Mouse (Mus musculus) myocyte (in vitro differentiated cells): ENCODE results near the gene Csk. TPM values are rescaled to one million over a fixed set of nuclear protein-coding genes. Genes with fewer than 3 reads are reported as not detected.

Experiments used
- H3K27me3 ChIP-seq: one replicate; pipeline ENCODE4 v1.6.1; 2011; ENCODE audit not compliant: control insufficient read depth, insufficient read depth, insufficient read length
- H3K36me3 ChIP-seq: one replicate; pipeline ENCODE4 v1.6.1; 2011; ENCODE audit not compliant: control insufficient read depth, insufficient read depth
- H3K4me2 ChIP-seq: one replicate; pipeline ENCODE4 v1.6.1; 2011; ENCODE audit warnings: low read depth, control low read depth
- H3K4me3 ChIP-seq: one replicate; pipeline ENCODE4 v1.5.1; 2011; ENCODE audit warnings: mild to moderate bottlenecking, control low read depth, moderate library complexity
- H3K79me2 ChIP-seq: one replicate; pipeline ENCODE4 v1.6.1; 2011; ENCODE audit not compliant: control insufficient read depth, insufficient read depth
- H3ac ChIP-seq: one replicate; pipeline ENCODE4 v1.6.1; 2011; ENCODE audit not compliant: control insufficient read depth, insufficient read length
- CEBPB ChIP-seq: IDR thresholded peaks from 2 replicates; pipeline ENCODE4 v1.6.1; 2011; ENCODE audit warnings: mild to moderate bottlenecking, moderate library complexity; ENCODE audit not compliant: poor library complexity, insufficient read depth, severe bottlenecking
- E2F4 ChIP-seq: IDR thresholded peaks from one replicate; pipeline ENCODE4 v1.6.1; 2011; ENCODE audit warnings: mild to moderate bottlenecking, control low read depth, moderate library complexity; ENCODE audit not compliant: insufficient read depth
- MAX ChIP-seq: IDR thresholded peaks from one replicate; pipeline ENCODE4 v1.6.1; 2011; ENCODE audit warnings: low read depth, mild to moderate bottlenecking, control low read depth
- MYOD1 ChIP-seq, 3 experiments: IDR thresholded peaks; one replicate each; pipeline ENCODE4 v1.6.1; 2011; ENCODE audit warnings: control low read depth in 2 of 3, low read depth in 2 of 3, mild to moderate bottlenecking in 2 of 3, moderate library complexity in 1 of 3; ENCODE audit not compliant: insufficient read length in 2 of 3, control insufficient read depth in 1 of 3
- MYOG ChIP-seq, 3 experiments: IDR thresholded peaks; one replicate each; pipeline ENCODE4 v1.6.1; 2011; ENCODE audit warnings: control low read depth in 2 of 3, low read depth in 2 of 3, mild to moderate bottlenecking in 2 of 3; ENCODE audit not compliant: insufficient read length in 2 of 3, control insufficient read depth in 1 of 3, insufficient read depth in 1 of 3
- POLR2A ChIP-seq: IDR thresholded peaks from one replicate; pipeline ENCODE4 v1.6.1; 2011; ENCODE audit warnings: low read depth, mild to moderate bottlenecking, control low read depth, moderate library complexity; ENCODE audit not compliant: insufficient read length
- POLR2AphosphoS2 ChIP-seq: IDR thresholded peaks from one replicate; pipeline ENCODE4 v1.6.1; 2011; ENCODE audit warnings: low read depth, control low read depth; ENCODE audit not compliant: insufficient read length
- REST ChIP-seq: IDR thresholded peaks from one replicate; pipeline ENCODE4 v1.6.1; 2011; ENCODE audit warnings: mild to moderate bottlenecking, control low read depth, moderate library complexity; ENCODE audit not compliant: insufficient read depth, insufficient read length
- SRF ChIP-seq: IDR thresholded peaks from one replicate; pipeline ENCODE4 v1.6.1; 2011; ENCODE audit warnings: low read depth; ENCODE audit not compliant: control insufficient read depth, insufficient read length
- TCF12 ChIP-seq: IDR thresholded peaks from one replicate; pipeline ENCODE4 v1.6.1; 2011; ENCODE audit warnings: mild to moderate bottlenecking, control low read depth; ENCODE audit not compliant: poor library complexity, insufficient read depth, severe bottlenecking
- TCF3 ChIP-seq: IDR thresholded peaks from one replicate; pipeline ENCODE4 v1.6.1; 2011; ENCODE audit warnings: low read depth, control low read depth; ENCODE audit not compliant: insufficient read length
- USF1 ChIP-seq: IDR thresholded peaks from one replicate; pipeline ENCODE4 v1.6.1; 2011; ENCODE audit warnings: low read depth, mild to moderate bottlenecking, control low read depth, moderate library complexity
- polyA plus RNA-seq: library from polyadenylated mRNA; unstranded; fragments of >200 nt; fragmentation: generic; extraction: Trizol; gene quantifications from one replicate; pipeline ENCODE4 v1.2.1, GENCODE M21; 2012; ENCODE audit warnings: missing spikeins

The Csk gene
- polyA plus RNA-seq, 1 experiment = 76.7 TPM

DNA sequence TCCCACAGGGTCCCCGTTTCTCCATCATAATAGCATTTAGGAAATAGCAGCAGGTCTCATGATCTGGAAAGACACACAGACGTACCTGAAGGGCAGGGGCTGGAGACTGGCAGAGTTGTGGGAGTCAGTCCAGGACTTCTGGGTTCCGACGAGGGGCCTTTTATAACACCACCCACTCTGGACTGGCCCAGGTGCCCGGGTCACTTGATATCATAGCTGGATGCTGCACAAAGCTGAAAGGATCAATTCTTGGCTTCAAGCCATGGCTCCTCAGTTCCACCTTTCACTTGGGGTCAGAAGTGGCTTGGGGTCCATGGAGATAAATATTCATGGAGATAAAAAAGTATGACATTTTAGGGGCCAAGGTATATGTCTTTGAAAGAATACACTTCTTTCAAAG lies 30.1 kb upstream of the Csk start, which contains the start of gene Cyp1a2:
Gene Cyp1a2, minus strand, starts transcription at position 184 of the 400 bp plus-strand sequence.
- Histone ChIP-seq H3K36me3 (no peaks in the 10 kb centered on the region), H3K79me2 (no peaks in the 10 kb centered on the region), H3ac (no peak within 1 kb of the TSS), H3K4me3 (no peak within 1 kb of the TSS), H3K27me3 (peaks cover 23% of the 10 kb centered on the region), H3K4me2 (no peak within 1 kb of the TSS)
- TF ChIP-seq TCF12 (no peak), POLR2AphosphoS2 (no peak), MYOG (IDR thresholded peaks at IDR 0.05; ENCODE audit: control insufficient read depth in 1 of 3, insufficient read depth in 1 of 3, insufficient read length in 2 of 3, low read depth in 2 of 3) (no peak), E2F4 (no peak), REST (no peak), CEBPB (no peak), MAX (no peak), TCF3 (no peak), USF1 (no peak), SRF (no peak), POLR2A (no peak)

GRCm38 (mm10) chr9:57681411-57681810 lies 28.0 kb upstream of the Csk start:
- Histone ChIP-seq H3K36me3 (no peaks in the 10 kb centered on the region), H3ac (no peak overlapping the region), H3K4me2 (no peak overlapping the region), H3K79me2 (no peaks in the 10 kb centered on the region), H3K4me3 (no peak overlapping the region), H3K27me3 (peaks cover 27% of the 10 kb centered on the region)
- TF ChIP-seq REST (no peak), E2F4 (no peak), CEBPB (no peak), MYOD1 (IDR thresholded peaks at IDR 0.05; ENCODE audit: control insufficient read depth in 1 of 3, insufficient read length in 2 of 3, low read depth in 2 of 3) (no peak), MAX (no peak), USF1 (no peak)

DNA sequence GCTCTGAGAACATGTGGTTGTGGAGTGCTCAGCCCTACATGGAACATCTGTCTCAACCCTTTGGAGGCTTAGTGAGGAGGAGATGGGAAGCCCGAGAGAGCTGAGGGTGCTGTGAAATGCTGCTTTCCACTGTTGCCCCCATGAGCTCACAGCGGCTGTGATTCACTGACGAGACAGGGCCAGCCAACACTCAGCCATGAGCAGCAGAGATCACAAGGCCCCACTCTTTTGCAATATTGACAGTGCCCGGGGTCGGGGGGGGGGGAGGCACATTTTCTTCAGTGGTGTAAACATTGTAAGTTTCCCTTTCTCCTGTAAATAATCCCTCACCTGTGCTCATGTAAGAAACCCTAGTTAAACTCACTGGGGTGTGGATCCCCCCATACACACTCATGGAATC lies 18.1 kb upstream of the Csk start:
- H3K36me3 ChIP-seq = no peaks in the 10 kb centered on the region
- TF ChIP-seq CEBPB (no peak), MYOD1 (IDR thresholded peaks at IDR 0.05; ENCODE audit: control insufficient read depth in 1 of 3, insufficient read length in 2 of 3, low read depth in 2 of 3) (no peak), E2F4 (no peak), MYOG (IDR thresholded peaks at IDR 0.05; ENCODE audit: control insufficient read depth in 1 of 3, insufficient read depth in 1 of 3, insufficient read length in 2 of 3, low read depth in 2 of 3) (no peak), USF1 (no peak), TCF12 (no peak), REST (no peak)
- H3ac ChIP-seq = no peak overlapping the region
- no peak overlapping the region for H3K4me2 ChIP-seq
- H3K27me3 ChIP-seq = peaks cover 11% of the 10 kb centered on the region
- no peak overlapping the region for H3K4me3 ChIP-seq
- H3K79me2 ChIP-seq = no peaks in the 10 kb centered on the region

GRCm38 (mm10) chr9:57671037-57671436 lies 17.6 kb upstream of the Csk start:
- Histone ChIP-seq H3K79me2 (no peaks in the 10 kb centered on the region), H3K36me3 (no peaks in the 10 kb centered on the region), H3K27me3 (peaks cover 11% of the 10 kb centered on the region), H3K4me2 (no peak overlapping the region), H3ac (no peak overlapping the region), H3K4me3 (no peak overlapping the region)
- TF ChIP-seq USF1 = no peak
- TF ChIP-seq CEBPB = 0 out of 2 replicates have a peak, but pooled peaks have one; percentile 5

- H3ac ChIP-seq = no peak overlapping the region
- H3K4me3 ChIP-seq = no peak overlapping the region
- H3K27me3 ChIP-seq = peaks cover 11% of the 10 kb centered on the region
- no peak for TF ChIP-seq POLR2A
- no peak for TF ChIP-seq SRF
- TF ChIP-seq MAX = no peak
- TF ChIP-seq TCF12 = no peak
- TF ChIP-seq E2F4 = no peak
- TF ChIP-seq TCF3 = no peak
- TF ChIP-seq MYOG (IDR thresholded peaks at IDR 0.05; ENCODE audit: control insufficient read depth in 1 of 3, insufficient read depth in 1 of 3, insufficient read length in 2 of 3, low read depth in 2 of 3) = no peak
- TF ChIP-seq USF1 = no peak
- TF ChIP-seq MYOD1 (IDR thresholded peaks at IDR 0.05; ENCODE audit: control insufficient read depth in 1 of 3, insufficient read length in 2 of 3, low read depth in 2 of 3) = no peak
- H3K36me3 ChIP-seq = no peaks in the 10 kb centered on the region
- H3K79me2 ChIP-seq = no peaks in the 10 kb centered on the region
- no peak overlapping the region for H3K4me2 ChIP-seq
Observed at GRCm38 (mm10) chr9:57669566-57669965, 16.1 kb upstream of the Csk start.
